Mouse (Mus musculus) cerebellum, adult 2 months (tissue): Measurements from ENCODE around the gene Ctbs.

Experiments used
- CTCF ChIP-seq: fragments of 200-500 bp; IDR thresholded peaks from 2 replicates; pipeline ENCODE4 v1.5.1; 2011; ENCODE audit warnings: low read depth, mild to moderate bottlenecking, control low read depth, low read length, moderate library complexity, borderline replicate concordance; ENCODE audit not compliant: insufficient read depth
- POLR2A ChIP-seq: fragments of 200-500 bp; IDR thresholded peaks from 2 replicates; pipeline ENCODE4 v1.6.1; 2011; ENCODE audit warnings: low read length, control low read depth, borderline replicate concordance; ENCODE audit not compliant: insufficient read depth

GRCm38 (mm10) chr3:146440422-146440821, 9.2 kb upstream of the Ctbs start:
- no peak for TF ChIP-seq CTCF
- TF ChIP-seq POLR2A: no peak
